Comparison of ENCODE assay signal across 17 mouse cellular contexts in the genomic region with DNA sequence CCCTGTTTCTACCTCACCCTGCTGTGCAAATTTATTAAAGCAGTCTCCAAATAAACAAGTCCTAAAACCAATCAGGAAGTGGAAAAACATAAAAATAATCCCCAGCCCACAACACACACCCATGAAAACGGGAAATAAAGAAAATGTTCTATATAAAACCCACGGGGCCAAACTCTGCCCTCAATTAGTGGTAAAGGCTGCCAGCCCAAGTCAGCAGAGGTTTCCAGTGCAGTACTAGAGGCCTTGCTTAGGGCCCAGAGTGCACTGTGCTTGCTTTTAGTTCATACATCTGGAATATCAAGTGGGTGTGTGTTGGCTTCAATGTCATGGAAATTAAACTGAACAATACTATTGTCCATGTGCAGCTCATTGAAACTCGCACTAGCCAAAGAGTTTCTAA.
DNase-seq lines count a peak whose midpoint lies in the region; ATAC-seq lines count a peak whose summit lies in the region.
"Had no signal": no experiment of that assay in that cellular context is flagged by ENCODE, and none has a peak within 500 bp of the region (broad histone marks: within the 10 kb centered on the region; RNA-seq: fewer than 3 reads in every experiment).

No protein-coding gene starts in this region.

- H3K4me2 ChIP-seq in embryonic facial prominence, embryonic 15.5 days (replicated peaks), result no peak overlapping the region
- H3K4me2 ChIP-seq in limb, embryonic 13.5 days (replicated peaks), result no peak overlapping the region
- H3K4me2 ChIP-seq: embryonic facial prominence, embryonic 13.5 days; forebrain, embryonic 15.5 days; heart, embryonic 12.5 days; hindbrain, embryonic 15.5 days had no signal

- WGBS in embryonic facial prominence, embryonic 15.5 days, result 53% methylated on average over 3 of the region's 3 CpGs
- 38% methylated on average over 3 of the region's 3 CpGs for WGBS in limb, embryonic 13.5 days

- H3K4me1 ChIP-seq in embryonic facial prominence, embryonic 15.5 days, result peaks cover 4% of the 10 kb centered on the region; the same call in 1 of the 2 replicates
- H3K4me1 ChIP-seq in limb, embryonic 13.5 days, result peaks cover 25% of the 10 kb centered on the region
- H3K4me1 ChIP-seq: heart, embryonic 12.5 days; hindbrain, embryonic 15.5 days had no signal

- H3K27me3 ChIP-seq in embryonic facial prominence, embryonic 15.5 days, result no peaks in the 10 kb centered on the region
- H3K27me3 ChIP-seq in limb, embryonic 13.5 days, result 0 out of 2 replicates have a peak, but pooled peaks cover 12% of the 10 kb centered on the region
- H3K27me3 ChIP-seq: embryonic facial prominence, embryonic 13.5 days; heart, embryonic 12.5 days; hindbrain, embryonic 15.5 days had no signal

- DNase-seq in adipocyte (ENCODE audit: low spot score), result peak; percentile 19
- DNase-seq in urinary bladder, adult 2 months (ENCODE audit: low spot score), result no peak
- no peak for DNase-seq in gastrocnemius, postnatal 25 days
- DNase-seq: adrenal gland, postnatal 10 days; cerebellum, adult 11 months; cerebellum, adult 8-10 months; cerebellum, postnatal 14 days had no signal

- ATAC-seq in embryonic facial prominence, embryonic 15.5 days (ENCODE audit: insufficient number of reproducible peaks, low FRiP score, low TSS enrichment, low read depth), result peak; percentile 68; the same call in 1 of the 2 replicates
- ATAC-seq in limb, embryonic 13.5 days (ENCODE audit: low FRiP score, low read depth), result peak; percentile 42; the same call in 1 of the 2 replicates
- peak; percentile 34; the same call in 1 of the 2 replicates for ATAC-seq in megakaryocyte progenitor cell, adult 5-6 weeks (replicated peaks; ENCODE audit: poor library complexity)
- ATAC-seq: inflammation-experienced regulatory T-cells, adult 6 months had no signal

- H3K9ac ChIP-seq in embryonic facial prominence, embryonic 15.5 days, result no peak overlapping the region
- no peak overlapping the region for H3K9ac ChIP-seq in limb, embryonic 13.5 days
- H3K9ac ChIP-seq: embryonic facial prominence, embryonic 13.5 days; forebrain, embryonic 15.5 days; heart, embryonic 12.5 days; hindbrain, embryonic 15.5 days had no signal

- no peaks in the 10 kb centered on the region for H3K36me3 ChIP-seq in embryonic facial prominence, embryonic 15.5 days
- H3K36me3 ChIP-seq in limb, embryonic 13.5 days, result no peaks in the 10 kb centered on the region
- H3K36me3 ChIP-seq: embryonic facial prominence, embryonic 13.5 days; forebrain, embryonic 10.5 days; forebrain, embryonic 15.5 days; heart, embryonic 12.5 days; hindbrain, embryonic 15.5 days had no signal

- H3K9me3 ChIP-seq in embryonic facial prominence, embryonic 15.5 days (replicated peaks), result no peaks in the 10 kb centered on the region
- no peaks in the 10 kb centered on the region for H3K9me3 ChIP-seq in limb, embryonic 13.5 days
- H3K9me3 ChIP-seq: embryonic facial prominence, embryonic 13.5 days; forebrain, embryonic 10.5 days; forebrain, embryonic 15.5 days; heart, embryonic 12.5 days; hindbrain, embryonic 15.5 days had no signal

- no peak overlapping the region for H3K27ac ChIP-seq in embryonic facial prominence, embryonic 15.5 days (replicated peaks)
- H3K27ac ChIP-seq in limb, embryonic 13.5 days, result no peak overlapping the region
- H3K27ac ChIP-seq: embryonic facial prominence, embryonic 13.5 days; forebrain, embryonic 10.5 days; forebrain, embryonic 15.5 days; hindbrain, embryonic 15.5 days had no signal

- H3K4me3 ChIP-seq in embryonic facial prominence, embryonic 15.5 days (replicated peaks), result no peak overlapping the region
- H3K4me3 ChIP-seq in limb, embryonic 13.5 days, result no peak overlapping the region
- H3K4me3 ChIP-seq: embryonic facial prominence, embryonic 13.5 days; erythroblast, embryonic 14.5 days; forebrain, embryonic 10.5 days; forebrain, embryonic 15.5 days; heart, embryonic 12.5 days; hindbrain, embryonic 15.5 days had no signal
